Mouse (Mus musculus): ENCODE measurements around the gene Tmed4.

GRCm38 (mm10) chr11:6290138-6290537 is 15.5 kb upstream of the Tmed4 start:
- TF ChIP-seq POLR2A (IDR thresholded peaks at IDR 0.05; ENCODE audit: borderline replicate concordance, extremely low read depth, low read depth, low read length) (no peak), CTCF (IDR thresholded peaks at IDR 0.05; ENCODE audit: insufficient read depth, low read length) (no peak)

Data from lung, adult 2 months (tissue).